Mouse (Mus musculus) mesoderm, embryonic 11.5 days (tissue): Measurements from ENCODE around the gene Serpinf2.
"Not testable (repeated sequence)": the region's sequence is repeated elsewhere in the genome, so short reads cannot be mapped to it uniquely, and the experiment has no call there.

ENCODE experiments used
- DNase-seq: peaks from one replicate; pipeline ENCODE4 v3.0.0-alpha.2; 2012; ENCODE audit warnings: low read depth, low spot score

Serpinf2 gene

GRCm38 (mm10) chr11:75395611-75396010, 43.8 kb downstream of the Serpinf2 start:
- no peak for DNase-seq

GRCm38 (mm10) chr11:75383529-75383928, 55.9 kb downstream of the Serpinf2 start:
- DNase-seq: not testable (repeated sequence)
